Mouse (Mus musculus) kidney, adult 2 months (tissue): ENCODE data around the gene Arl2. TPM values are rescaled to one million over a fixed set of nuclear protein-coding genes. Genes with fewer than 3 reads are reported as not detected.

Source experiments
- DNase-seq: peaks from one replicate; pipeline ENCODE4 v3.0.0; 2021
- H3K27ac ChIP-seq: fragments of 200-500 bp; 2 replicates; pipeline ENCODE4 v1.5.1; 2012; ENCODE audit warnings: low read depth, low read length, control low read depth, inconsistent platforms; ENCODE audit not compliant: insufficient read depth
- H3K27me3 ChIP-seq: fragments of 200-500 bp; replicated peaks from 2 replicates; pipeline ENCODE4 v1.6.1; 2012; ENCODE audit warnings: mild to moderate bottlenecking, moderate library complexity, low read length, inconsistent platforms; ENCODE audit not compliant: control insufficient read depth, insufficient read depth
- H3K36me3 ChIP-seq: fragments of 200-500 bp; 2 replicates; pipeline ENCODE4 v1.6.1; 2012; ENCODE audit warnings: mild to moderate bottlenecking, moderate library complexity, low read length, inconsistent platforms; ENCODE audit not compliant: control insufficient read depth, insufficient read depth
- H3K4me1 ChIP-seq: fragments of 200-500 bp; 2 replicates; pipeline ENCODE4 v1.6.1; 2011; ENCODE audit warnings: low read length; ENCODE audit not compliant: control insufficient read depth, insufficient read depth
- H3K4me3 ChIP-seq: fragments of 200-500 bp; 2 replicates; pipeline ENCODE4 v1.5.1; 2011; ENCODE audit warnings: mild to moderate bottlenecking, low read depth, low read length, control low read depth; ENCODE audit not compliant: insufficient read depth
- CTCF ChIP-seq: fragments of 200-500 bp; conservative IDR thresholded peaks from 2 replicates; pipeline ENCODE4 v1.5.1; 2011; ENCODE audit warnings: low read depth, mild to moderate bottlenecking, control low read depth, low read length, moderate library complexity, mixed read lengths; ENCODE audit not compliant: insufficient read depth, insufficient read length
- POLR2A ChIP-seq: fragments of 200-500 bp; IDR thresholded peaks from one replicate; pipeline ENCODE4 v1.6.1; 2011; ENCODE audit warnings: low read depth, low read length, control low read depth
- WGBS: fragments of 180-500 bp; shearing (Covaris S2); methylation state at CpG from one replicate; pipeline ENCODE4 v1.1.7; 2018; 5-methylcytosine and 5-hydroxymethylcytosine counted together
- polyA plus RNA-seq: library from polyadenylated mRNA; depleted of rRNA; stranded (reverse); fragments of >200 nt; gene quantifications from 2 replicates; pipeline ENCODE4 v1.2.3, GENCODE M21; 2012; rRNA removed

The Arl2 gene
- polyA plus RNA-seq, 1 experiment, result 144 TPM

DNA sequence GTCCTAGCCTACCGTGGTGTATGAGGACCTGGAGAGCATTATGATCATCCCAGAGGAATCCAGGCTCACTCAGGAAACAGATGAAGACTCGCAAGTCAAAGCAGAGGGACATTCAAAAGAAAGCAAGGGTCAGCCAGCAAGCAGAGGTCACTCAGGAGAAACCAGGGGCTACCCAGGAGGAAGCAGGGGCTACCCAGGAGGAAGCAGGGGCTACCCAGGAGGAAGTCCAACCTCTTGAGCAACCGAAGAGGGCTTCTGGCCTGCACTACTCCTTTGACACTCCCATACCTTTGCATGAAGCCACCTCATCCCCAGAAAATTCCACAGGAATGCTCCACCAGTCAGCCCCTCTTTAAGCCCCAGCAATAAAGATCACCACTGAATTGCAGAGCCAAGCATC is 43.5 kb downstream of the Arl2 start:
- no peak overlapping the region for H3K27ac ChIP-seq
- no peaks in the 10 kb centered on the region for H3K27me3 ChIP-seq
- H3K4me1 ChIP-seq, result no peaks in the 10 kb centered on the region
- TF ChIP-seq POLR2A (no peak), CTCF (no peak)
- DNase-seq, result peak; percentile 19
- H3K36me3 ChIP-seq, result no peaks in the 10 kb centered on the region
- WGBS, result 86% methylated on average over 3 of the region's 3 CpGs
- no peak overlapping the region for H3K4me3 ChIP-seq

- Histone ChIP-seq H3K4me1 (no peaks in the 10 kb centered on the region), H3K27ac (no peak within 1 kb of the TSS), H3K36me3 (no peaks in the 10 kb centered on the region), H3K27me3 (no peaks in the 10 kb centered on the region), H3K4me3 (no peak within 1 kb of the TSS)
- TF ChIP-seq CTCF, result no peak
- no peak for TF ChIP-seq POLR2A
- no peak for DNase-seq
- 92% methylated on average over 7 of the region's 7 CpGs for WGBS
Observed at GRCm38 (mm10) chr19:6094119-6094518, 47.2 kb downstream of the Arl2 start, which contains the start of gene AC131692.1. Gene AC131692.1 (plus strand): TSS chr19:6094419.

DNA sequence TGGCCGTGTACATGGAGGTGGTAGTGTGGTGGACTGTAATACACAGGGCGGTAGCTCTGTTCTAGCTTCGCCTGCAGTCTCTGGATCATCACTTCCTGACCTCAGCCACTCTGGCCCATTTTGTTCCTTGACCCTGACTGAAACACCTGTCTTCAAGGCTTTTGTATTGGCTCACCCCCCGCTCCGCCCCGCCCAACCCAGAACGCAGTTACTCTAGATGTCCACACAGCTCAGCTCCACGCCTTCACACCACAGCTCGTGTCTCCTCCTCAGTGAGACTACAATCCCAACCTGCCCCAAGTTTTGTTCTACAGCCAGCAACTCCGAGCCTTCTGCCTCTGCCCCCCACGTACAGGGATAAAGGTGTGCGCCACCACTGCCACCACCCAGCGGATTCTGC is 52.5 kb downstream of the Arl2 start:
- Histone ChIP-seq H3K4me3 (no peak overlapping the region), H3K27ac (no peak overlapping the region), H3K36me3 (no peaks in the 10 kb centered on the region), H3K4me1 (no peaks in the 10 kb centered on the region; the same call in 1 of the 2 replicates), H3K27me3 (no peaks in the 10 kb centered on the region)
- DNase-seq, result no peak
- TF ChIP-seq CTCF, result no peak
- no peak for TF ChIP-seq POLR2A
- whole genome bisulfite sequencing, result 90% methylated on average over 13 of the region's 13 CpGs

DNA sequence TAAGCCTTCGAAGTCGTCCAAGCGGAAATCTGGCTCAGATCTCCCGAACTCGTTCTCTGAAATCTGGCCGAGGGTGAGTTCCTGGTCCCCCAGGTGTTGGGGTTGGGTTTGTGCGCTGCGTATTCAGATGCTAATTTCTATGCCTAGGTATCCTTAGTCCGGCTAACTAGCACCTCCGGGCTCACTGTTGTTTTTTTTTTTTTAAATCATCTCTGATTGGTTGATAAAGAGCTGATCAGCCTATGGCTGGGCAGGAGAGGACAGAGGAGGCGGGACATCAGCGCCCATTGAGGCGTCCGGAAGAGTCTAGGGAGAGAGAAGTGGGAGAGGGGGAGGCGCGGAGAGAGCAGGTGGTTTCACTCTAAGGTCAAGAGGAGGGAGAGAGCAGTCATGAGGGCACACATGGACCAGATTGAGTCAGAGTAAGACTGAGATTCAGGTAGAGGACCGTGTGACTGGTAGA is 55.9 kb downstream of the Arl2 start:
- TF ChIP-seq CTCF (no peak), POLR2A (no peak)
- no peaks in the 10 kb centered on the region; the same call in 1 of the 2 replicates for H3K4me1 ChIP-seq
- no peaks in the 10 kb centered on the region for H3K27me3 ChIP-seq
- DNase-seq, result peak; percentile 68
- under 1% methylated on average over 17 of the region's 17 CpGs for WGBS
- peak overlapping the region; percentile 44 for H3K4me3 ChIP-seq
- H3K36me3 ChIP-seq, result no peaks in the 10 kb centered on the region
- H3K27ac ChIP-seq, result no peak overlapping the region

DNA sequence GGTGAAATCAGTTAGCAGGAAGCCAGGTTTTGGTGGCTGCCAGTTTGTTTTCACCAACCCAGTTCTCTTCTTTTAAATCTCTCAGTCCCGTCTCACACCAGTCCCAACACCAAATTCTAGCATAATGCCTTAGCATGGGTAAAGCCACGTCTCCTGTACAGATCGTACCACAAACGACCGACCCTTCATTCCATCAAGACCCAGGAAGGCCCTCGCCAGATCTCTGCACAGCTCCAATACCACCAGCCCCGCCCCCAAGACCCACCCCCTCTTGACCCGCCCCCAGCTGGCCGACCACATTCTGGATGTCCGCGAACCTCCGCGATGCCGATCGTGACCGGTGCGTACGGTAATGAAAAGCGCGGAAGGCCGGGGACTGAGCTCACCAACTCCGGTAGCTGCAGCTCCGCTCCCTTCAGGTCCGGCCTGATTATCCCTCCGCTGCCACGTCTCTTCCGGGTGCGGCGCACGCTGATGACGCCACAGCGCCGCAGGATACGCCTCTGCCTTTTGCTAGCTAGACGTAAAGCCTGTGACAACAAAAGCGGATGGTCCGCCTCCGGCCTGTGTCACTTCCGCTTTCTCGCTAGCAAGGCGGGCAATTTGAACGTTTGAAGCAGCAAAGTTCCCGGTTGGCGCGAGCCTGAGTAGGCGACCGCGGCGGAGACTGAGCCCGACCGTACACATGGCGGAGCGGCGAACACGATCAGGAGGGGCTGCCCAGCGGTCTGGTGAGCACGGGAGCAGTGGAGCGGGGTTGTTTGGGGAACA is 56.7 kb downstream of the Arl2 start, which contains the start of the genes Zfpl1 and Cdca5:
TSS of gene Zfpl1 (minus strand) at position 479 of the 771 bp plus-strand sequence.
TSS of gene Cdca5 (plus strand) at position 506 of the 771 bp plus-strand sequence.
- WGBS, result under 1% methylated on average over 58 of the region's 58 CpGs
- no peak within 1 kb of the TSS for H3K27ac ChIP-seq
- DNase-seq, result peak; percentile 98
- H3K36me3 ChIP-seq, result no peaks in the 10 kb centered on the region
- no peaks in the 10 kb centered on the region; the same call in 1 of the 2 replicates for H3K4me1 ChIP-seq
- H3K27me3 ChIP-seq, result no peaks in the 10 kb centered on the region
- TF ChIP-seq CTCF (no peak), POLR2A (peak; percentile 58)
- H3K4me3 ChIP-seq, result peak within 1 kb of the TSS; percentile 66

Other genes starting within 250 kb of the Arl2 start
- gene Tigd3, start 247.4 kb downstream of the Arl2 start, polyA plus RNA-seq, result 0.52 and 0.73 TPM in 2 replicates
- gene Dpf2, start 228.5 kb downstream of the Arl2 start, polyA plus RNA-seq, result 71.5 and 79.7 TPM in 2 replicates
- 12.0 and 12.2 TPM in 2 replicates for gene Cdc42ep2, start 216.7 kb downstream of the Arl2 start, polyA plus RNA-seq
- 24.9 and 26.2 TPM in 2 replicates for gene Pola2, start 177.3 kb downstream of the Arl2 start, polyA plus RNA-seq
- not detected in 2 replicates for gene Slc22a20, start 155.4 kb downstream of the Arl2 start, polyA plus RNA-seq
- gene Capn1, start 125.7 kb downstream of the Arl2 start, polyA plus RNA-seq, result 36.0 and 38.0 TPM in 2 replicates
- 31.5 and 32.8 TPM in 2 replicates for gene Syvn1, start 95.0 kb downstream of the Arl2 start, polyA plus RNA-seq
- gene Mrpl49, start 83.8 kb downstream of the Arl2 start, polyA plus RNA-seq, result 32.0 and 37.3 TPM in 2 replicates
- 882 and 1,017 TPM in 2 replicates for gene Fau, start 83.7 kb downstream of the Arl2 start, polyA plus RNA-seq
- 42.3 and 57.7 TPM in 2 replicates for gene Znhit2, start 80.4 kb downstream of the Arl2 start, polyA plus RNA-seq
- gene Tm7sf2, start 73.2 kb downstream of the Arl2 start, polyA plus RNA-seq, result 31.2 and 38.4 TPM in 2 replicates
- 65.0 and 67.1 TPM in 2 replicates for gene Vps51, start 64.3 kb downstream of the Arl2 start, polyA plus RNA-seq
- gene Tmem262, start 61.5 kb downstream of the Arl2 start, polyA plus RNA-seq, result 0.58 TPM in 1 of 2 replicates, not detected in the other
- not detected in 2 replicates for gene Gm28374, start 59.3 kb downstream of the Arl2 start, polyA plus RNA-seq
- 70.2 and 77.1 TPM in 2 replicates for gene Zfpl1, start 56.6 kb downstream of the Arl2 start, polyA plus RNA-seq
- 0.37 and 0.67 TPM in 2 replicates for gene Cdca5, start 56.6 kb downstream of the Arl2 start, polyA plus RNA-seq
- not detected in 2 replicates for gene AC131692.1, start 47.1 kb downstream of the Arl2 start, polyA plus RNA-seq
- gene Naaladl1, start 35.8 kb downstream of the Arl2 start, polyA plus RNA-seq, result 2.0 and 2.1 TPM in 2 replicates
- gene Sac3d1, start 22.9 kb downstream of the Arl2 start, polyA plus RNA-seq, result 23.8 and 30.3 TPM in 2 replicates
- gene Snx15, start 13.2 kb downstream of the Arl2 start, polyA plus RNA-seq, result 28.7 and 35.0 TPM in 2 replicates
- gene Batf2, start 565 bp downstream of the Arl2 start, polyA plus RNA-seq, result 4.8 and 5.5 TPM in 2 replicates
- gene Majin, start 42.8 kb upstream of the Arl2 start, polyA plus RNA-seq, result 0.16 and 0.28 TPM in 2 replicates
- 0.16 and 0.65 TPM in 2 replicates for gene Gpha2, start 84.8 kb upstream of the Arl2 start, polyA plus RNA-seq
- 32.1 and 36.5 TPM in 2 replicates for gene Ppp2r5b, start 94.3 kb upstream of the Arl2 start, polyA plus RNA-seq
- 27.4 and 33.2 TPM in 2 replicates for gene Atg2a, start 100.1 kb upstream of the Arl2 start, polyA plus RNA-seq
- 224 and 317 TPM in 2 replicates for gene Ehd1, start 135.2 kb upstream of the Arl2 start, polyA plus RNA-seq
- 26.6 and 31.1 TPM in 2 replicates for gene Cdc42bpg, start 164.9 kb upstream of the Arl2 start, polyA plus RNA-seq
- gene Men1, start 193.4 kb upstream of the Arl2 start, polyA plus RNA-seq, result 49.5 and 63.2 TPM in 2 replicates
- 92.3 and 145 TPM in 2 replicates for gene Map4k2, start 199.6 kb upstream of the Arl2 start, polyA plus RNA-seq
- 71.3 and 76.3 TPM in 2 replicates for gene Sf1, start 222.1 kb upstream of the Arl2 start, polyA plus RNA-seq
- gene Pygm, start 242.9 kb upstream of the Arl2 start, polyA plus RNA-seq, result 15.0 and 47.1 TPM in 2 replicates